Mouse (Mus musculus): ENCODE data around the gene Dnajc4. TPM values are rescaled to one million over a fixed set of nuclear protein-coding genes. Genes with fewer than 3 reads are reported as not detected.
"Not testable (repeated sequence)": the region's sequence is repeated elsewhere in the genome, so short reads cannot be mapped to it uniquely, and the experiment has no call there.

Dnajc4 gene
- total RNA-seq, 4 experiments from 2014 or later: 32.2 to 37.7 (median 36.4) TPM

DNA sequence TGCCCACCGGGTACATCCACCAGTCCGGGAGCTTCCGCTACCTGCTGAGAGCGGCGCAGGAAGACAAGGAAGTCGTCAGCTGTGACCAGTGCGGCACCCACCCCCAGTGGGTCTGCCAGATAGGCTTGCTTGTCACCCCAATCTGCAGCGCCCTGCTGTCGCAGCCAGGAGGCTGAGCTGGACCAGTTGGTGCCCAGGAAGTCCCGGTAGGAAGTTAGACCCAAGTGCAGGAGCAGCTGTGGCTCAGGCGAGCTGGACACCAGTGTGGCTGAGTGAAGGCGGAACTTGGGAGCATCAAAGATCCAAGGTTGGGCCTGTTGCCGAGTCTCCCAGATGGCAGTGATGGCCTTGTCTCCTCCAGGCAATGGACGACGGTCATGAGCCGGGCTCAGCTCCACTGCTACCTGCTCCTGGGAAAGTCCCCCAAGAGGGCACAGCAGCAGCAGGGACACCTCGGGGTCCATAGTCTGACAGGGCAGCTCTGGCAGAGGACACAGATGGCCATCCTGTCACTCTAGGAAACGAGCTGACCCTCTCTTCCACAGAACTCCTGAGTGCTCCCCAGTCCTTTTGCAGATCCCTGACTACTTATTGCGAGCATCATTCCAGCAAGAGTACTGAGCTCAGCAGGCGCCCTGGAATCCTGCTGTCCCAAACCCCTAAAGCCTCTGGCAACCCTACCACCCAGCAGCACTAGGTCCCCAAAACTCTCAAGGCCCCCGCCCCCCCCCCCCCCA is 3.1 kb upstream of the Dnajc4 start:
- no peak for DNase-seq (ENCODE audit: low spot score in 2 of 2)

DNA sequence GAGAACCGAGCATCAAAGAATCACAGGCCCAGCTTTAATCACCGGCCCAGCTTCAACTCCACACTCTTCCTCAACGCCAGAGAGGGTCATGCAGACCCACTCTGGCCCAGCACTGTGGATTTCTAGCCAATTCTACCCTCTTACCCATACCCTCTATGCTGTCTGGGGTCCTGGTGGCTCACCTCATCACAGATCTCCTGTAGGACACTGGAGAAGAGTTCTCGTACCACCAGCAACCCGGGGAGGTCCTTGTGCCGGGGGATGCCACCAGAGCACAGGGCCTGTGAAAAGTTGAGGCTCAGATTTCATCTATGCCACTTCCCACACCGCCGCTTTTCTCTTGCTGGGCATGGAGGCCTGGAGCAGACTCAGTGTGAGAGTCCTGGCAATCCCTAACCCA is 2.1 kb upstream of the Dnajc4 start:
- DNase-seq (ENCODE audit: low spot score in 2 of 2): no peak

DNA sequence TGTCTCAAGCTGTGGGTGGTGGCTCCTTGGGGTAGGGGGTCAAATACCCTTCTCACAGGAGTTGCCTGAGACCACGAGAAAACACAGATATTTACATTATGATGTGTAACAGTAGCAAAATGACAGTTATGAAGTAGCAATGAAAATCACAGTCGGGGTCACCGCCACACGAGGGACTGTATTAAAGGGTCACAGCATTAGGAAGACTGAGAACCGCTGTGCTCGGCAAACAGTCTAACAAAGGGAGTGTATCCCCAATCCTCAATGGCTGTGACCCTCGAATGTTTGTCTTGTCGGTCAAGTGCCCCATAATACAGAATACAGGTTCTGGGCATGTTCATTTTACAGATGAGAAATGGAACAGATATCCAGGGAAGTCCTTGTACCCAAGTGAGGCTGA is 1.6 kb upstream of the Dnajc4 start:
- DNase-seq (ENCODE audit: low spot score in 2 of 2): no peak

DNA sequence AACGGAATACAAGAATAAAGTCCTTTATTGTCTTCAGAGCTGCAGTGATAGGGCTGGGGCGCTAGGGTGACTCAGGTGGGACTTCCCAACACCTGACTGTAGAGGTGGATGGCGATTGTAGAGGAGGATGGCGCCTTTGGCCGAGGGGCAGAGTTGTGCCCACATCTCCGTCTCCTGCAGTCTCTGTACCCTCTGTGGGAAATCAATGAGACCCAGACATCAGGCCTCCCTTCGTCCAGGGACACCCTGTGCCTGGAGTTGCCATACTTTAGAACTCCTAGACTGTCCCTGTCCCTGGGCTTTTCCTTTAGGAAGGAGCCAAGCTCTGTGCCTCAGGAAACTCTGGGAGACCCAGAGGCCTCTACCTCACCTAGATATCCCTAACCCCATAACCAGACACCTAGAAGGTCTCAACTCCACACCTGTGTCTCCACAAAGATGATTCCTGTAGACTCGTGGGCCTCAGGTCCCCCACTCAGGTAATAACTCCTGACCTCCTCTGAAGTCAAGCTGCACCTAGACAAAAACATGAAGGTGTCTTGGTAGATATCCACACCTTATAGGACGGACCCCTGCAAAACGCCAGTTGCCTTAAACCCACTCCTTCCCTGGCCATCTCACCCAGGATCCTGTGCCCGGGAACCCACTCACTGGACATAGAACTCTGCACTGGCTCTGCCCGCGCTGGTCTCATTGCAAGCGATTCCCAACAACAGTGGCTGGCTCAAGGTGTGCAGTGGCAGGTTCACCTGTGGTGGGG is 819 bp upstream of the Dnajc4 start:
- no peak for DNase-seq (ENCODE audit: low spot score in 2 of 2)

DNA sequence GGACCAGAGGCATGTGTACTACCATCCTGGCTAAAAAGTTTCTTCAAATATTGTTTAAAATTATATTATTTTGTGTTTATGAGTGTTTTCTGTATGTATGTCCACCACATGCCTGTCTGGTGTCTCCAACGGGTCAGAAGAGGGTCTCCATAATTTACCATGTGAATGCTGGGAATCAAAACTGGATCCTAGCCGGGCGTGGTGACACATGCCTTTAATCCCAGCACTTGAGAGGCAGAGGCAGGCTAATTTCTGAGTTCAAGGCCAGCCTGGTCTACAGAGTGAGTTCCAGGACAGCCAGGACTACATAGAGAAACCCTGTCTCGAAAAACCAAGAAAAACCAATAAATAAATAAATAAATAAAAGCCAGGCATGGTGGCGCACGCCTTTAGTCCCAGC is 1.2 kb downstream of the Dnajc4 start:
- DNase-seq (ENCODE audit: low spot score in 2 of 2): not testable (repeated sequence)

DNA sequence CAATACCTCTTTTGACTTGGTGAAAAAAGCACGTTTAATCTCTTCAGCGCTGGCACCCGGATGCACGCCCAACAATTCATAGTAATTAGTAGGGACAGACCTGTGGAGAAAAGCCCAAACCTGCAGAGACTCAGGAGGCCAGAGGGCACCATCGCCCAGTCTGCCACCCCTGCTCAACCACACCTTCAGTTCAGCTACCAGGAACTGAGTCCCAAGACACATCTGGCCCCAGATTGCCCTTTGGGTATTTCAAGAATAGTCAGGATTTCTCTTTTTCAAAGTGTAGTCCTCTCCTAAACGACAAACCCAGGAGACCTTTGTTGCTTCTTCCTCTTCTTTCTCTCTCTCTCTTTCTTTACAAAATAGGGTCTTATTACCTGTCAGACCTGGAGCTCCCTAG is 1.7 kb downstream of the Dnajc4 start:
- DNase-seq (ENCODE audit: low spot score in 2 of 2): no peak

DNA sequence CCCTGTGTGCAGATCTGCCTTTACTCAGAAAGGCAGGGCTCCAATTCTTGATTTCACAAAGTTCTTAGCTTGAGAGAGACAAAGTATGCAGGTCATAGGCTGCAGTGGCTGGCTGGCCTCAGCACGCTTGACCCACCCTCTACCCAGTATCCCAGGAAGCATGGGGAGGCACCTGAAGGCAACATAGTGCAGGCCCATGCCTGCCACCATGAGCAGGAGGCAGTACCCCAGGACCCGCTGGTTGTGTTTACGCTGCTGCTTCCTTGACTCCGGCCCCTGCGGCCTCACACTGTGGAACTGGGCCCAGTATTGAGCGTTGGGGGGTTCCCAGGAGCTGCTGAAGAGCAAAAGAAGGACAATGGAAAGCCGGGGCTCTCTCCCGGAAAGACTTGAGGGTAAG is 3.1 kb downstream of the Dnajc4 start:
- no peak for DNase-seq (ENCODE audit: low spot score in 2 of 2)

DNA sequence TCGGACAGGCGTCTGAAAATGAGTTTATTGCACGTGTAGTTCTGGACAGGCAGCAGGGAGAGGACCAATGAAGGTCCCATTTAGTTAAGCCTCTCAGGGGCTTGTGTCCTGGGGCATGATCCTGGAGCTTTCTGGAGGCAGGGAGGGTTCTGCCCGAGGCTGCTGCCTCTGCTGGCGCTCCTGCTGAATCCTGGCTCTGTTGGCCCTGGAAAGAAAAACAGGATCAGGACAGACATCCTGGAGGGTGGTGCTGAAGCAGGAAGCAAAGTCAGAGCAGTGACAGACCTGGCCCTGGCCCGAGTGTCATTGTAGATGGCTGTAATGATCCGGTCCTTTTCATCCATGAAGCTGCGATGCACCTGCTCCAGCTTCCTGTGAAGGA is 4.5 kb downstream of the Dnajc4 start:
- no peak for DNase-seq (ENCODE audit: low spot score in 2 of 2)

DNA sequence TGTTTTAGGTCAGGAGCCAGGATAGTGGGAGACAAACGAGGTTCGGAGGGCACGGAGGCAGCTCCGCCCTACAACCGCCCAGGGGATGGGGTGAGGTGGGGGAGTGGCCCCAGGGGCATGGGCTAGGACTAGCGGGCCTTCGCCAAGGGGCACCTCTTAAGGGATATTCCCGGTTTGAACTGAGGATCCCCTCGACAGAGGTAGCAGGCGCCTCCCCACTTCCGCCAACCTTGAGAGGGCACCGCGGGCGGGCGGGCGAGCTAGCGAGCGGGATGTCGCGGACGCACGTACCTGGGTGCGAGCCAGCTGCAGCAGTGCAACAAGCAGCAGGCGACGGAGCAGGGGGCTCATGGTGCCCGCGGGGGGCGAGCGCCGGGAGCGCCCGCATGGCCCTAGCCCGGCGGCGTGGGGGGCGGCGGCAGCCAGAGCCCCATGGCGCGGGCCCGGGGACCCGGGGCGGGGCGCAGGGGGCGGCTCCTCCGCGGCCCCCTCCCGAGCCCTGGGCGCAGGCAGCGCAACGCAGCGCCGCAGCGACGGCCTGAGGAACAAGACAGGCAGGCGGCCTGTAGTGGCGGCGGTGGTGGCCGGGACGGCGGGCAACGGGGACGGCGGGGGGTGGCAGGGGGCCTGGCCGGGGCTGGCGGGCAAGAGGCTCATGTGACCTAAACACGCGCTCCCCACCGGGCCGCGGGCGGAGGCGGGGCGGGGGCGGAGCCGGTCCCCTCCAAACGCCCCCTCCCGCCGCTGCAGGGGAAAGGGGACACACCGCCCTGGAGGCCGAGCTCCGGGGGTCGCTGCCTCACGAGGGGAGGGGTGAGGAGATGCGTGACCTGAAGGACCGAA is 5.1 kb downstream of the Dnajc4 start, which contains the start of gene Vegfb:
Gene Vegfb, minus strand, starts transcription at position 591 of the 843 bp plus-strand sequence.
- peak; percentile 48 to 60 for DNase-seq (ENCODE audit: low spot score in 2 of 2)

DNA sequence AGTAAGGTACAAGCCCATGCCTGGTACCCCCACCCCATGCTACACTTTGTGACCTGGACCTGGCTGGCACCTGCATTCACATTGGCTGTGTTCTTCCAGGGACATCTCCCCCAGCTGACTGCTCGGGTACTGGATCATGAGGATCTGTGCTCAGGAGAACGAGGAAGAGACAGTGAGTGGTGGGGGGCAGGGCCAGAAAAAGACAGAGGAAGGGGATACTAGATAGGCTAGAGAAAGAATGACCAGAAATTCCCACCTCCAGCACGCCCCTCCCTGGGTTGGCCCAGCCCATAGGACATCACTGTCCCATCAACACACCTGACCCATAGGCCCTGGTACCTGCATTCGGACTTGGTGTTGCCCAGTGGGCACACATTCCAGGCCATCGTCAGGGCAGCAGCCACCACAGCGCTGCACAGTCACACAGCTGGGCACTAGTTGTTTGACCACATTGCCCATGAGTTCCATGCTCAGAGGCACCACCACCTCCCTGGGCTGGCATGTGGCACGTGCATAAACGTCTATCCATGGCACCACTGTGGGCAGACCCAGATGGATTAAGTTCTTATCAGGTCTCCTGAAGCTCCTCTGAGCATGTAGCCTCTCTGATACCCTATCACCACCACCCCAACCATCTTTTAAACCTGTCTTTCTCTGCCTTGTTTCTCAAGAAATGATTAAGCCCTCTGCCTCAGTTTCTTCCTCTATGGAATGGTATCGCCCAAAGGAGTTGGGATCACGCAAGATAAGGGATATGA is 6.2 kb downstream of the Dnajc4 start:
- no peak for DNase-seq (ENCODE audit: low spot score in 2 of 2)

DNA sequence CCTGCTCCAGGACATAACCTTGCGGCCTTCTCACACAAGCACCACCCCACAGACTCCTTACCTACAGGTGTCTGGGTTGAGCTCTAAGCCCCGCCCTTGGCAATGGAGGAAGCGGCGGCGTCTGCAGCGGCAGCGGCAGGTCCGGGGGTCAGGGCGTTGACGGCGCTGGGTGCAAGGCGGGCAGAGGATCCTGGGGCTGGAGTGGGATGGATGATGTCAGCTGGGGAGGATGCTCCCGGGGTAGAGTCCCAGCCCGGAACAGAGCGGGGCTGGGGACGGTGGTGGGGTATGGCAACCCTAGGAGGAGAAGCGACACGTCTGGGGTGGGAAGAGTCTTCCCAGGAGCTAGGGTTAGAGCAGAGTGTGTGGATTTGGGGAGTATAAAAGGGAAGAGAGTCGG is 7.1 kb downstream of the Dnajc4 start:
- no peak for DNase-seq (ENCODE audit: low spot score in 2 of 2)

DNA sequence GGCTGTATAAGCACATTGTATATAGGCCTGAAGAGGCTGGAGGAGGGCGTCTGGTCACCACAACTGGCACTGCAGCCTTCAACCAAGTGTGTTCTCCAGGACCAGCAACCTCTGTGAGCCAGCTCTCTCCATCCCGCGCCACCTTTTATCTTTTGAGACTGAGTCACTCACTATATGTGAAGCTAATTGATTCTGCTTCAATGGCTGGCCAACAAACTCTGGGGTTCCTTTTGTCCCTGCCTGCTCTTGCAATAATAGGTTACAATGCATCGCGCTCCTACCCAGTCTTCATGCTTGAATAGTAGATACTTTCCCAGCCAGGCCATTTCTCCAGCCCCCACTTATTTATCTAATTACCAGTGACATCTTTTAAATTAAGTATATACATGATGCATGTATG is 8.8 kb downstream of the Dnajc4 start:
- DNase-seq (ENCODE audit: low spot score in 2 of 2): no peak

DNA sequence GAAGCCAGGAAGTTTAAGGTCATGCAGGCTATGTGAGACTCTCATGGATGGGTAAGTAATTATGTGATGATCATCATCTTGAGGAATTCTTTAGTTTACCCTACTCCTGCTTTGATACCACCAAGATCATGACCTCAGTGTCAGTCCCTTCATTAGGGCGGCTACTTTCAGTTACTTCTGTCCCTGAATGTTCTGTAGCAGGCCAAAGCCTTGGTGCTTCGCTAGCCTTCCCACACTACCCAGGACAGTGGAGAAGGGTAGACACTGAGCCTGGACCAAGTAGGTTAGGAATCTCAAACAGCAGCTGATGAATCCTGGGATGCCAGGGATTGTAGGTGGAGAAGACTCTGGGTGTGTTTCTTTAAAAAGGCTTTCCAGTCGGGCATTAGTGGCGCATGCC is 10.9 kb downstream of the Dnajc4 start:
- DNase-seq (ENCODE audit: low spot score in 2 of 2): no peak

DNA sequence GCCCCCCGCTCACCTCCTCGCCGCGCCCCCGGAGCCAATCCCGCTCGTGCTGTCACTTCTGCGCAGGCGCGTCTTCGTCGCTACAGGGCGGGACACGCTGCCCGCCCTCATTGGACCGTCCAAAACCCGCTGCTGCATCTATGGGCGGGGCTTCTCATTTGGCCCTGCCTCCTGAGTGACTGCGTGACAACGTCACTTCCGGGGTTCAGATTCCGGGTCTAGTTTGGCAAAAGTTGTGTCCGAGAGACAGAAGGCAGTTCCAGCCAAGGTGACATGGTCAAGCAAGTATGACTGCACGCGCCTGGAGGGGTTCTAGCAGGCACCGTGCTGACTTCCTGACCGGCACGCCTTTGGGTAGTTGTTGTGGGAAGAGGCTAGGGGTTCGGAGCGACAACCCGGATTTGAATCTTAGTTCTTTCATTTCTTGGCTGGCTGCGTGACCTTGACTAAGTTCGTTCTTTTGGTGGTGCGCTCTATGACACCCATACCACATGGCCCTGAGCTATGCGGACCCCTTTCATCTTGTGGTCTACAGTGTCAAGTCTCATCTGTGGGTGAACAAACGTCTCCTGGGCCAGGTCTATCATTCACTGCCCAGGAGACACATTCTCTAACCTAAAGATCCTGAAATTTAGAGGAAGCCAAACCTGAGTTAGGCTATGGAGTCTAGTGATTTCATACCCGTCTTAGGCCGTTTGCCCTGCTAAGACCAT is 11.8 kb downstream of the Dnajc4 start, which contains the start of gene Fkbp2:
Gene Fkbp2, minus strand, starts transcription at position 121 of the 713 bp plus-strand sequence.
- DNase-seq (ENCODE audit: low spot score in 2 of 2): peak; percentile 98 to 99

DNA sequence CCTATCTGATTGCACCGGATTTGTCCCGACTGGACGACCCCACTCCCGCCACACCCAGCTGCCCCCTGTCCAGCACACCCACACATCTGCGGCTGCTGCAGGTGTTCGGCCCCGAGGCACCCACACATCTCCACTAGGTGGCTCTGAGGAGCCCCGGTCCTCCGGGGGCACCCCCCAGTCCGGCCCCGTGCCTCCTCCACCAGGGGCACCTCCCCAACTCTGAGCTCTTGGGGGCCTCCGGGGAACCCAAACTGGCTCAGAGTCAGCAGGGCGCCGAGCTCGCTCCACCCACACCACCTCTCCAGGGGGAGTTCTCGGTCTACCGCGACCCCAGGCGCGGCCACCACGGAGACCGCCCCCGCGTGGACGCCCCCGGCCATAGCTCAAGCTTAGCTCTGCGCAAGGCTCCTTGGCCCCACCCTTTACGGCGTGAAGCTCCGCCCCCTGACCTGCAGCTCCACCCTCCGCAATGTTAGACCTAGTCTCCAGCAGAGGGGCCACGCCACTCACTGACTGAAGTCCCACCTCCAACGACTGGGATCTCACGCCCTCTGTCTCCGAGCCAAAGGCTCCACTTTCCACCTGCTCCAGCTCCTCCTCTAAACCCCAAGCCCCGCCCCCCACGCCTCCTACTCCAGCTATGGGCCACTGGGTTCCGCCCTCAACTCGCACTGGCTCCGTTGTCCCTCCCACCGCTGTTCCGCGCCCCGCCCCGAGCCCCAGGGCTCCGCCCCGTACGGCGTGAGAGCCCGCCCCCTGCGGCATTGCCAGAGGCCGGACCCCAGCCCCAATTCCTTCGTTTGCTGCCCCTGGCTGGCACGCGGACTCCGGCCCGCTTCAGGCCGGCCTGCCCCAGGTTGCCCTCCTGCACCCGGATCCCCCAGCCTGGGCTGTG is 12.6 kb downstream of the Dnajc4 start:
- DNase-seq (ENCODE audit: low spot score in 2 of 2): peak; percentile 100

DNA sequence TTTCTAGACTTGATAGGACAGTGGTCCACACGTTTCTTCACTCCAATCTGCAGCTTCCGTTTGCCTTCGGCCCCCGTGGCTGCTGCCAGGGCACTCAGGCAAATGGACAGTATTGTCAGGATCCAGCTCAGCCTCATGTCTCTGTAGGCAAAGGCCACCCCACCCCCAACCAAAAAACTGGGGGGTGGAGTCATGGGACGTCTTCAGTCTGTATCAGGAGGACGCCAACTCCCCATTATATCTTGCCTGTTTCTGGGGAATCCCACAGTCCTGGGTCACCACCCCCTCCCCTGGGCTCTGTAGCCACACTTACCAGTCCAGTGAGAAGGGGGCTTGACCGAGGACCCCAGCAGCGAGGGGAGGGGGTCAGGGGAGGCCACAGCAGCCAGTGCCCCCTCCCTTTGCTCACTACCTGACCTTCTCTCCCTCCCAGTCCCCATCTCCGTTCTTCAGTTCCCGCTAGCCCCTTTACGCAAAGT is 13.3 kb downstream of the Dnajc4 start:
- DNase-seq (ENCODE audit: low spot score in 2 of 2): peak; percentile 37 to 49

DNA sequence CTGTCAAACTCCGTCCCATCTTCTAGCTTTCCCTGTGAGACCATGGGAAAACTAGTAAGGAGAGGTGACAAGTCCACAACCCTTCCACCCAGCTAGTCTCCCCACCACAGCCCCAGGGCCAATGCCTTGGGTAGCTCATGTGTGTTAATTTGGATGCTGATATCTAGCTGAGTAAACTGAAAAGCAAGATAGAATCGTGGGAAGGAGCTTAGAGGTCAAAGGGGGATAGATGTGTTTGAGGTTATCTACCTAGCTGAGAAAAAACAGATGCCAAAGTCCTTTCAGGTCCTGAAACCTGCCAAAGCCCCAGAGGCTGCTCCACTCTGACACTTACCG is 13.8 kb downstream of the Dnajc4 start:
- no peak for DNase-seq (ENCODE audit: low spot score in 2 of 2)

DNA sequence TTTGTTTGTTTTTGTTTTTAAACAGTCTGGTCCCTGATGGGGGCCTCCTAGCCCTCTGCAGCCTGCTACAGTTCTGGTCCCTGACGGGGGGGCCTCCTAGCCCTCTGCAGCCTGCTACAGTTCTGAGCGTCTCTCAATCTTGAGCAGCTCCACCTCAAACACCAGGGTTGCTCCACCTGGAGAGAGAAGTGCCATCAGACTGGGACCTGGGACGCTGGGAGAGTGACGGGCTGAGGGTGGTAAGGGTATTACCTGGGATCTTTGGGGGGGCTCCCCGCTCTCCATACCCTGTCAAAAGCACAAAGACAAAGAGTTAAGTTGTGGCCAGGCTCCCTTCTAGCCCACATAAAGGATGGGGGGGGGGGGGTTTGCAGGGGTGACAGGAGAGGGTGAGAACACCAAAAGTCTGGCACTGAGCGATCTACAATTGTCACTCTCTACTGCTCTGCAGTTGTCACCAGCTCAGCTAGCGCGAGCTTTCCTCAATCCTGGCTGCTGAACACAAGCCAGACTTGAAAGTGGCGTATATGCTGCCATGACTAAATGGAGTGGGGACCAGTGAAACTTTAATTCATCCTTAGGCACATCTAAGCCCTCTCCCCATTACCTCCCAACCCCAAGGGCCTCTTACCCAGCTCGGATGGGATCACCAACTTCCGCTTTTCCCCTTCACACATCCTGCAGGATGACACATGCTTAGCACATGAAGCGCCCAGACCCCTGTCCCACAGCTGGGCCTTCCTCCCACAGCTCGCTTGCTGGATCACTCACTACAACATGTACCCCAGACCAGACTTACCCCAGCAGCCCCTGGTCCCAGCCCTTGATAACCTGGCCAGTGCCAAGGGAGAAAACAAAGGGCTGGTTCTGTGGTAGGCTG is 14.4 kb downstream of the Dnajc4 start:
- no peak for DNase-seq (ENCODE audit: low spot score in 2 of 2)

Measured in gastrocnemius, adult 8-10 months (tissue).